Mouse (Mus musculus): ENCODE measurements at regions not wholly inside any gene's neighbourhood (a gene's known extent, or its start where the extent isn't known, plus 50 kb on each side); places are given as distances from the start of the nearest gene placed in this dataset.

DNA sequence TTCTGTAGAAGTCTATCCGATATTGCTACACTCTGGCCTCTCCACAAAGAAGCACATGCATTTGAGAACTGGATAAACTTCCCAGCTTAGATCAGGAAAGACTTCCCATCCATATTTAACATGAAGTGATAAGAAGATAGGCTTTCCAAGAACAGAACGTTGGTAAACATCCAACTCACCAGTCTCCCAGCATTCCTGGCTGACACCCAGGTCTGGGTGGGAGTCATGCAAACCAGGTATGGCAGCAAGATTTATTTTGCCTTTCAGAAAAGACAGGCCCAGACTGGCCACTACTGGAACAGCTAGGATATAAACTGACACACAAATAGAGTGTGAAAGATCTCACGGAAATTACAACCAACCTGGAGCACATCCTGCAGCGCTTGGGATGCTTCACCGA, 459.6 kb downstream of the Psat1 start:
- no peaks in the 10 kb centered on the region for H3K9me3 ChIP-seq (replicated peaks; ENCODE audit: control insufficient read depth, low read length)
- no peak for DNase-seq (ENCODE audit: low spot score)
- WGBS = 96% methylated on average over 5 of the region's 5 CpGs

GRCm38 (mm10) chr19:15481605-15482004, 465.5 kb downstream of the Psat1 start:
- Histone ChIP-seq H3K36me3 (ENCODE audit: control insufficient read depth, insufficient read depth, low read length) (no peaks in the 10 kb centered on the region), H3K4me3 (ENCODE audit: low read depth, low read length) (no peak overlapping the region), H3K27me3 (replicated peaks; ENCODE audit: control insufficient read depth, insufficient read depth, low read length) (no peaks in the 10 kb centered on the region), H3K27ac (ENCODE audit: low read depth, low read length) (no peak overlapping the region), H3K9ac (ENCODE audit: low read length) (no peak overlapping the region), H3K4me2 (ENCODE audit: low read length) (no peak overlapping the region), H3K9me3 (replicated peaks; ENCODE audit: control insufficient read depth, low read length) (no peaks in the 10 kb centered on the region), H3K4me1 (ENCODE audit: control insufficient read depth, insufficient read depth, low read length) (no peaks in the 10 kb centered on the region)
- 12% methylated on average over 8 of the region's 8 CpGs for WGBS
- ATAC-seq (no peak; the same call in 1 of the 2 replicates), DNase-seq (ENCODE audit: low spot score) (peak; percentile 54)

More for the DNA sequence above, 459.6 kb downstream of the Psat1 start:
- Histone ChIP-seq H3K4me1 (ENCODE audit: control insufficient read depth, insufficient read depth, low read length) (no peaks in the 10 kb centered on the region), H3K36me3 (ENCODE audit: control insufficient read depth, insufficient read depth, low read length) (no peaks in the 10 kb centered on the region), H3K4me2 (ENCODE audit: low read length) (no peak overlapping the region), H3K9ac (ENCODE audit: low read length) (no peak overlapping the region), H3K4me3 (ENCODE audit: low read depth, low read length) (no peak overlapping the region), H3K27me3 (replicated peaks; ENCODE audit: control insufficient read depth, insufficient read depth, low read length) (no peaks in the 10 kb centered on the region), H3K27ac (ENCODE audit: low read depth, low read length) (no peak overlapping the region)
- ATAC-seq = no peak

- Histone ChIP-seq H3K36me3 (ENCODE audit: control insufficient read depth, insufficient read depth, low read length) (no peaks in the 10 kb centered on the region), H3K27ac (ENCODE audit: low read depth, low read length) (no peak overlapping the region), H3K27me3 (replicated peaks; ENCODE audit: control insufficient read depth, insufficient read depth, low read length) (no peaks in the 10 kb centered on the region), H3K4me3 (ENCODE audit: low read depth, low read length) (no peak overlapping the region), H3K4me1 (ENCODE audit: control insufficient read depth, insufficient read depth, low read length) (peaks cover 3% of the 10 kb centered on the region; the same call in 1 of the 2 replicates), H3K9ac (ENCODE audit: low read length) (no peak overlapping the region), H3K4me2 (ENCODE audit: low read length) (no peak overlapping the region), H3K9me3 (replicated peaks; ENCODE audit: control insufficient read depth, low read length) (no peaks in the 10 kb centered on the region)
- ATAC-seq (no peak), DNase-seq (ENCODE audit: low spot score) (peak; percentile 49)
- WGBS = 55% methylated on average over 10 of the region's 10 CpGs
These were observed 477.6 kb downstream of the Psat1 start for GRCm38 (mm10) chr19:15469541-15469940.

- Histone ChIP-seq H3K9ac (ENCODE audit: low read length) (no peak overlapping the region), H3K27me3 (replicated peaks; ENCODE audit: control insufficient read depth, insufficient read depth, low read length) (no peaks in the 10 kb centered on the region), H3K27ac (ENCODE audit: low read depth, low read length) (no peak overlapping the region), H3K36me3 (ENCODE audit: control insufficient read depth, insufficient read depth, low read length) (no peaks in the 10 kb centered on the region), H3K4me1 (ENCODE audit: control insufficient read depth, insufficient read depth, low read length) (peaks cover 3% of the 10 kb centered on the region; the same call in 1 of the 2 replicates), H3K4me2 (ENCODE audit: low read length) (no peak overlapping the region), H3K9me3 (replicated peaks; ENCODE audit: control insufficient read depth, low read length) (no peaks in the 10 kb centered on the region), H3K4me3 (ENCODE audit: low read depth, low read length) (no peak overlapping the region)
- no peak for ATAC-seq
- WGBS = 90% methylated on average over 8 of the region's 8 CpGs
- peak; percentile 16 for DNase-seq (ENCODE audit: low spot score)
These were observed 480.4 kb downstream of the Psat1 start for GRCm38 (mm10) chr19:15466713-15467112.

DNA sequence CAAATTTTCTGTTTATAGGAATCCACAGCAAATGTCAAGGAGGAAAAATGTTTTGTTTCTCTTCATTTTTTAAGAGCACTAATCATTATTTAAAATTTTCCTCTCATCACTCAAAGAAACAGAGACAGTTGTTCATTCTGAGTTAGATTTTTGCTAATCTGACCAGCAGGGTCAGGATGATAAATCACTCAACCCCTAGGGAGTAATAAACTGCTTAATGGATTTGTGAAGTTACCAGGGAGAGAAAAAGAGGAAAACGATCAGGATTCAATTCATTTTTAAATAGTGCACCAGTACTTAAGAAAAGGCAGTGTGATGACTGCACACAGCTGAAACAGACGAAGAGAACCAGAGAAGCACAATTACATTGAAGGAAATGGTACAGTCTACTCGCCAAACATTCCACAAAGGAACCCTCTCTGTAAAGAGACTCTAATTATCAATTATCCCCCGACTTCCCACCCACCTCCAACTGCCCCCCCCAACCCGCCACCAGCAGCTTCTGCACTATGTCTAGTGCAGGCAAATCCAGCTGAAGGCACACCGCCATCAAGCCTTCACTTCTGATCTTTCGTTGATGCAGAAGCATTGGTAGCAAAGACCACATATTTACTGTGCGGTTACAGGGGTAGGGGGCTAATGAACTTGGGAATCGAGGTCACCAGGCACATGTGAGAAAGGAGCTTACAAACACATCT, 481.9 kb downstream of the Psat1 start:
- 23% methylated on average over 9 of the region's 9 CpGs for WGBS
- DNase-seq (ENCODE audit: low spot score) (peak; percentile 24), ATAC-seq (no peak)
- H3K36me3 ChIP-seq (ENCODE audit: control insufficient read depth, insufficient read depth, low read length) = no peaks in the 10 kb centered on the region
- no peak overlapping the region for H3K9ac ChIP-seq (ENCODE audit: low read length)
- H3K4me1 ChIP-seq (ENCODE audit: control insufficient read depth, insufficient read depth, low read length) = peaks cover 3% of the 10 kb centered on the region; the same call in 1 of the 2 replicates
- H3K27ac ChIP-seq (ENCODE audit: low read depth, low read length) = no peak overlapping the region
- H3K27me3 ChIP-seq (replicated peaks; ENCODE audit: control insufficient read depth, insufficient read depth, low read length) = no peaks in the 10 kb centered on the region
- H3K9me3 ChIP-seq (replicated peaks; ENCODE audit: control insufficient read depth, low read length) = no peaks in the 10 kb centered on the region
- no peak overlapping the region for H3K4me2 ChIP-seq (ENCODE audit: low read length)
- no peak overlapping the region for H3K4me3 ChIP-seq (ENCODE audit: low read depth, low read length)

DNA sequence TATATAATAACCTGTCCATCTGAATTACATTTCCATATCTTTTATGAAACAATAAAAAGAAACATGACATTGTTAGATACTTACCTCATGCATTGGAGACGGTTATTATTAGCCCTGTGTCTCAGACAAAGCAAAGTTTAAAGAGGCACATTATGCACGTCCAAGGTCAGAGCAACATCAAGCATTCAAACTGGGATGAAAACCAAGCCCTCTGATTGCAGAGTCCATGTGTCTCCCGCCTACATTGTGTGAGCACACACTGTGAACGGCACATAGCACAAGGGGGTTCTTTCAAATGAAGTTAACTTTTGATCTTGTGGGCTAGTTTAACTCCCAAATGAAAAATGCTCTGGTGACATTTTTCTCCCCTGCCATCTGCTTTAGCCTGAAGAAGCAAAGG, 489.3 kb downstream of the Psat1 start:
- Histone ChIP-seq H3K9me3 (replicated peaks; ENCODE audit: control insufficient read depth, low read length) (no peaks in the 10 kb centered on the region), H3K36me3 (ENCODE audit: control insufficient read depth, insufficient read depth, low read length) (no peaks in the 10 kb centered on the region), H3K4me1 (ENCODE audit: control insufficient read depth, insufficient read depth, low read length) (no peaks in the 10 kb centered on the region), H3K9ac (ENCODE audit: low read length) (no peak overlapping the region), H3K27ac (ENCODE audit: low read depth, low read length) (no peak overlapping the region), H3K4me2 (ENCODE audit: low read length) (no peak overlapping the region), H3K27me3 (replicated peaks; ENCODE audit: control insufficient read depth, insufficient read depth, low read length) (no peaks in the 10 kb centered on the region), H3K4me3 (ENCODE audit: low read depth, low read length) (no peak overlapping the region)
- ATAC-seq (no peak), DNase-seq (ENCODE audit: low spot score) (no peak)
- WGBS = 36% methylated on average over 4 of the region's 4 CpGs

DNA sequence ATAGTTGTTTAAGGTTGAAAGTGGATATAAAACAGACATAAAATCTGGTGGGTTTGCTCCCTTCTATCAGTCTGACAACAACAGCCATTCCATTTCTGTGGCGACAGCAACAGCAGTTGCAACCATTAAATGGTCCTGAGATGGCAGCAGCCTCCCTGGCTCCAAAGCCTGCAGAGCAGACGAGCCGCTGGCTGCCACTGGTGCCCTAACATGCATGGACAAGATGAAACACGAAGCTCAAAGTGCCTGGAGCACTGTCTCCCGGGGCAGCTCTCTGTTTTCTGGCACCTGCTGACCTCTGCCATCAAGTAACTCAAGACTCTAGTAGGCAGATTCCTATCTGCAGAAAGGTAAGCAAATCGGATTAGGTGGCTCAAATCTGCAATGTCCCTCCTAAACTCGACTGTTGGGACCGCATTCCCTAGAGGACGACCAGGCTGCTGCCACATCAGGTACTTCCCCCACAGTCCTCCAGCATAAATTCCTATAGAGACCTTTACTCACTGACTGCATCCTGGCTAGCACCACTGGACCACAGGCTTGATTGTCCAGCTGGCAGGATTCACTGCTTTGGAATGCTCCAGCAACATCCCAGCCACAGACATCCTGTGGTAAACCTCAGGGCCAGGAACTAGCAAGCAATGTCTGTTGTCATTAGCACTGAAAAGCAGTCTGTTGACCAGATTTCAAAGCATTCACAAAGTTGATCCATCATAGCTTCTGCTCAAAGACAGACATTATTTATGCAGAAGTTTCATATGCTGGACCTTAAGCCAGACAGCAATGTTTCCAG, 490.0 kb downstream of the Psat1 start:
- WGBS = 60% methylated on average over 9 of the region's 9 CpGs
- no peak overlapping the region for H3K27ac ChIP-seq (ENCODE audit: low read depth, low read length)
- no peak overlapping the region for H3K4me3 ChIP-seq (ENCODE audit: low read depth, low read length)
- DNase-seq (ENCODE audit: low spot score) (no peak), ATAC-seq (no peak)
- H3K36me3 ChIP-seq (ENCODE audit: control insufficient read depth, insufficient read depth, low read length) = no peaks in the 10 kb centered on the region
- no peak overlapping the region for H3K4me2 ChIP-seq (ENCODE audit: low read length)
- H3K4me1 ChIP-seq (ENCODE audit: control insufficient read depth, insufficient read depth, low read length) = no peaks in the 10 kb centered on the region
- no peaks in the 10 kb centered on the region for H3K27me3 ChIP-seq (replicated peaks; ENCODE audit: control insufficient read depth, insufficient read depth, low read length)
- no peaks in the 10 kb centered on the region for H3K9me3 ChIP-seq (replicated peaks; ENCODE audit: control insufficient read depth, low read length)
- no peak overlapping the region for H3K9ac ChIP-seq (ENCODE audit: low read length)

DNA sequence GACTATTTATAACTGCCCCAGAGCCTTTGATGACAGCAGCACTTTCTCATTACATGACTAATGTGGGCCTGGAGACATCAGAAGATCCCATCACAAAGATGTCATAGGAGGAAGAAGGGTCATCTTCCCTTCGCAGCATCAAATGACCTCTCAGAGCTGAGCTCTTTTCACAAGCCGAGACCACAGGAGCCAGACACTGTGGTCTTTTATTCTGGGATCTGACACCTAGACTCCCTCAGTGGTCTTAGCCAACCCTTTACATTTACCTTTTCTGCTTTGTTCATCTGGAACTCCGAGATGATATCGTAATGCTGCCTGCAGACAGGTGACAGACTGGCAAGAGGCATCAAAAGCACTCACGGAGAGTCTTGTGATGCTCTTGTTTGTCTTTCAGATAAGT, 498.1 kb downstream of the Psat1 start:
- no peak overlapping the region for H3K4me3 ChIP-seq (ENCODE audit: low read depth, low read length)
- no peaks in the 10 kb centered on the region for H3K9me3 ChIP-seq (replicated peaks; ENCODE audit: control insufficient read depth, low read length)
- no peaks in the 10 kb centered on the region for H3K36me3 ChIP-seq (ENCODE audit: control insufficient read depth, insufficient read depth, low read length)
- peak; percentile 26 for DNase-seq (ENCODE audit: low spot score)
- H3K4me1 ChIP-seq (ENCODE audit: control insufficient read depth, insufficient read depth, low read length) = no peaks in the 10 kb centered on the region
- no peaks in the 10 kb centered on the region for H3K27me3 ChIP-seq (replicated peaks; ENCODE audit: control insufficient read depth, insufficient read depth, low read length)
- H3K9ac ChIP-seq (ENCODE audit: low read length) = no peak overlapping the region
- no peak for ATAC-seq
- H3K27ac ChIP-seq (ENCODE audit: low read depth, low read length) = no peak overlapping the region
- 79% methylated on average over 5 of the region's 5 CpGs for WGBS
- H3K4me2 ChIP-seq (ENCODE audit: low read length) = no peak overlapping the region

DNA sequence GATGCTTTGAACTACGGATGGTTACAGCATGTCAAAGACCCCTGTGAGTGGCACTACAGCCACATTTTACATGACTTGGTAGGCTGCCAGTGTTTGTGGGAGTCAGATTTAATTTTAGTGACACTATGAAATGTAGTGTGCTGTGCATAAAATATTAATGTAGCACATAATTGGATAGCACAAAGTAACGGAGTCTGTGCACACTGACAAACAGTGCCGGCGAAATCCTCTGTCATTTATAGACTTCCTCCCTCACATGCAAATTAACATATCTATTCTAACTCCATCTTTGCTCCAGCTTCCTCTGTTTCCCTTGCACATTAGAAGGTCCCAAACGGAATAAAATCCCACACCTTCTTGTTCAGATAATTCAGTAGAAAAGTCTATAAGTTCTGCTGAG, 515.3 kb downstream of the Psat1 start:
- Histone ChIP-seq H3K36me3 (ENCODE audit: control insufficient read depth, insufficient read depth, low read length) (no peaks in the 10 kb centered on the region), H3K4me3 (ENCODE audit: low read depth, low read length) (no peak overlapping the region), H3K27me3 (replicated peaks; ENCODE audit: control insufficient read depth, insufficient read depth, low read length) (no peaks in the 10 kb centered on the region), H3K27ac (ENCODE audit: low read depth, low read length) (no peak overlapping the region), H3K4me1 (ENCODE audit: control insufficient read depth, insufficient read depth, low read length) (no peaks in the 10 kb centered on the region), H3K9me3 (replicated peaks; ENCODE audit: control insufficient read depth, low read length) (no peaks in the 10 kb centered on the region), H3K9ac (ENCODE audit: low read length) (no peak overlapping the region), H3K4me2 (ENCODE audit: low read length) (no peak overlapping the region)
- ATAC-seq (no peak), DNase-seq (ENCODE audit: low spot score) (no peak)
- WGBS = 84% methylated on average over 5 of the region's 5 CpGs
